Mouse (Mus musculus) small intestine, adult 2 months (tissue): ENCODE data around the gene Epha7.

ENCODE experiments used
- CTCF ChIP-seq: fragments of 200-500 bp; IDR thresholded peaks from 2 replicates; pipeline ENCODE4 v1.5.1; 2012; ENCODE audit warnings: low read depth, mild to moderate bottlenecking, control low read depth, inconsistent platforms, low read length, moderate library complexity, mixed read lengths; ENCODE audit not compliant: insufficient replicate concordance, insufficient read length; ENCODE audit errors: extremely low read depth
- POLR2A ChIP-seq: fragments of 200-500 bp; IDR thresholded peaks from 2 replicates; pipeline ENCODE4 v1.6.1; 2012; ENCODE audit warnings: low read depth, mild to moderate bottlenecking, control low read depth, inconsistent platforms, low read length, moderate library complexity

- TF ChIP-seq CTCF (no peak), POLR2A (no peak)
Measured at GRCm38 (mm10) chr4:28862845-28863666, 50.1 kb downstream of the Epha7 start.
